Mouse (Mus musculus): ENCODE measurements around the gene Actl6a.
A peak's percentile ranks its signal among the peaks of the same experiment; 100 is the strongest.

Gene Actl6a

DNA sequence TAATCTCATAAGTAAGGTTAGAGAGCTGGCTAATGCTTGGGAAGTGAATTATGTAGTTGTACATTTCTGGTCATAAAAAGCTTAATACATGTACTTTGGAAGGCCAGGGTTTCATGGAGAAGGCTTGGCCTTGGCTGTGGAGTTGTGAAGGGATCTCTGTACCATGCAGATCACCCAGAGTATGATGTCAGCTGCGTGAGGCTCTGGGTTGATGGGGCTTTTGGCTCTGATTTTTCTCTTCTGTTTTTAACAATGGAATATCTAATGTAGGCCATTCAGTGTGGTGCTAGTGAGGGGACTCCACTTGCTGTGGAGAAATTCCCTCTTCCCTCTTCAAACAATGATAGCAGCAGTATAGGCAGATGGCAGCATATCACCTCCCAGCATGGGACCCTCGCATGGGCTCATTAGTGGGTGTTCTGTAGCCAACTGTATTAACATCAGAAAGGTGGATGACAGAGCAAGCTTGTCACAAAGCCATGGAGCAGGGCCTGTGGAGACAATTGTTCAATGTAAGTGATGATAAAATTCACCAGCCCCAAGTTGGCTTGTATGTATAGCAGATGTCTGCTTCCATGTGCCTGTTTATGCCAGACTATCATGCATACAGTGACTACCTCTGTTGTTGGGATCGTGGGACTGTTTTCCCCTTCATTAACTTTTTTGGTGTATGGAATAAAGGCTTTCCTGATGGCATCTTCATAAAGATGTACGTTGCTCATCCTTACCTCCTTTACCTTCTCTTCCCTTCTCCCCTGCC is 43.9 kb downstream of the Actl6a start:
- peak; percentile 10 to 47 for DNase-seq

DNA sequence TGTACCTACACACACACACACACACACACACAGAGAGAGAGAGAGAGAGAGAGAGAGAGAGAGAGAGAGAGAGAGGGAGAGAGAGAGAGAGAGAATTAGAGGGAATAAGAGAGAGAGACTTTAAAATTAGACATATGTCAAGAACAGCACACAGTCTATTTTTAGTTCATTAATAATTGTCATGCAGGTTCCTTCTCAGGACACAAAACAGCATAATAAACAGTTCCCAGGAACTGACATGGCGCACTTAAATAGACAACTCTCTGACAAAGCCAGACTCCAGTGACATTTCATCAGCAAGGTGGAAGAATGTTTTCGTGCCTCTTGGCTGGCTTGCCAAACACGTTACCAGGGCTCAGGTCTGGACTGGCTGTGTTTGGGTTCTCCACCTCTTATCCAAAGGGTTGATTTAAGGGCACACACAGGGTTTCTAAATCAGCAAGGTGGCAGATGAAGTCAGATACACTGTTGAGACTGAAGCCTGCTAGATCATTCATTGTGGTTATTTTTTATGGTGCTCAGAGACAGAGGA is 48.4 kb downstream of the Actl6a start:
- DNase-seq, result no peak

GRCm38 (mm10) chr3:32759212-32759611 is 53.1 kb downstream of the Actl6a start:
- no peak for DNase-seq

GRCm38 (mm10) chr3:32762962-32763361 is 56.9 kb downstream of the Actl6a start:
- no peak for DNase-seq

DNA sequence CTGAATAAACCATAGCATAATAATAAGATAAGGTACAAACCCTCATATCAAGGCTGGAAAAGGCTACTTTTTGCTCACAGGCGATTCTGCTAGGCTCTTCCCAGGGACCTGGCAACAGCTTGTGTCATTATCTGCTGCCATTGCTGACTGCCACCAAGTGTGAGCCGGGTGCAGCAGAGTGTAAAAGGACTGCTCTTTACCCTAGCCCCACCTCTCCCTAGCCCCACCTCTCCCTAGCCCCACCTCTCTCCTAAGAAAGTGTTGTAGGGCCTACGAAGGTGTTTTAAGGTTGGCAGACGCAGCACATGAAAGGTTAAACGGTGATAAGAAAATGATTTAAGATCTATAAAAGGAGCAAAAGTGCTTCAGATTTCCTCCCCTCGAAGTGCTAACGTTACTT is 57.8 kb downstream of the Actl6a start:
- DNase-seq, result peak; percentile 17 to 31

DNA sequence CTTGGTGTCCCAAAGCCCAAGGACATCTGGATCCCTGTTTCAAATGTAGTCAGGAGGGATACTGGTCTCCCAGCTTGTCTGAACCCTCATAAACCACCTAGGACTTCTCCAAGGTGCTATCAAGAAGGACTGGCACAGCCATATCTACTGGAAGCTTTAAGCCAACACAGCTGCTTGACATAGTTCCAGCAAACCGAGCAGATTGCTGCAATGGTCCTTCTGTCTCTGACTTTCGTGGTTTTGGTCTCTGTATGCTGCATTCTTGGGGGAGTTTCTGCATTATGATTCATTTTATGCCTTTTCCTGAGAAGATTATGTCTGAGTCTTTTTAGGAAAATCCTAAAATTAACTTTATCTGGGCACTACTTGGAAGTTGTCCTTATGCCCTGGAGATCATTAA is 64.7 kb downstream of the Actl6a start:
- DNase-seq, result no peak

All from cerebellum, postnatal 10 days (tissue).